In the genomic region with DNA sequence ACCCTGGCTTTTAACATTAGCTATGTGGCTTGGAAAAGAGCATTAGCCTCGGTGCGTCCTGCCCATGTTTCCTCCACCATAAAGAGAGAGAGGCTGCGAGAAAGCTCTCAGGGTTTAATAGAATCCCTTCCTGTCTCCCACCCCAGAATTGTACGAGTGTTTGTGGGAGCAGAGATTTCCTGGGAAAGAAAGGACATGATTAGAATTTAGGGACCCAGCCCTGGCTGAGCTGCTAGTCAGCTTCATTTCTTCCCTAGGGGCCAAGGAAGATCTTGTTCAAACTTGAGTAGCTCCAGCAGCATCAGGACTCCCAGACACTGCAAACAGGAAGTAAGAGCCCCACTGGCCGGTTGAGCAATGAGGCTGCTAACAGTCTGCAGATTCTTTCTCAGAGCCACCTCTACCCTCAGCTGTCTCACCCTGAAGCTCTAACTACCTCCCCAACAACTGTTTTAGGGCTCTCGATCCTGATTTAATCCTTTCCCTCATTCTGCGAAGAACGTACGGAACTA, we compare ENCODE assay signal across 10 mouse cellular contexts. TPM values are rescaled to one million over a fixed set of nuclear protein-coding genes. Genes with fewer than 3 reads are reported as not detected.
DNase-seq lines count a peak whose midpoint lies in the region; ATAC-seq and TF ChIP-seq lines count a peak whose summit lies in the region.
"Had no signal": no experiment of that assay in that cellular context is flagged by ENCODE, and none has a peak within 500 bp of the region (broad histone marks: within the 10 kb centered on the region; RNA-seq: fewer than 3 reads in every experiment).

No protein-coding gene starts in this region.

- no peak overlapping the region for H3K9ac ChIP-seq in limb, embryonic 14.5 days (ENCODE audit: low read depth, low read length, severe bottlenecking)
- H3K9ac ChIP-seq: hindbrain, embryonic 15.5 days had no signal

- H3K4me1 ChIP-seq in brown adipose tissue, adult 24 weeks (ENCODE audit: control insufficient read depth, insufficient read depth, insufficient read length, low read length) = peaks cover 20% of the 10 kb centered on the region
- H3K4me1 ChIP-seq in limb, embryonic 14.5 days (ENCODE audit: control insufficient read depth, insufficient read depth, low read length) = peaks cover 3% of the 10 kb centered on the region; the same call in 1 of the 2 replicates
- H3K4me1 ChIP-seq: hindbrain, embryonic 15.5 days had no signal

- no peak for ATAC-seq in limb, embryonic 14.5 days (ENCODE audit: low FRiP score, low read depth)
- ATAC-seq in erythroid progenitor cell, adult 5-6 weeks (replicated peaks; ENCODE audit: low FRiP score, poor library complexity, severe bottlenecking) = no peak
- ATAC-seq: Patski had no signal

- H3K4me3 ChIP-seq in brown adipose tissue, adult 24 weeks (ENCODE audit: insufficient read depth, low read depth, low read length) = no peak overlapping the region
- H3K4me3 ChIP-seq in limb, embryonic 14.5 days (replicated peaks; ENCODE audit: low read length) = no peak overlapping the region
- H3K4me3 ChIP-seq: hindbrain, embryonic 15.5 days had no signal

- H3K27ac ChIP-seq in brown adipose tissue, adult 24 weeks (replicated peaks; ENCODE audit: low read depth, low read length) = peak overlapping the region; percentile 66
- H3K27ac ChIP-seq in limb, embryonic 14.5 days (replicated peaks; ENCODE audit: low read depth, low read length) = 0 out of 2 replicates have a peak overlapping the region, but pooled peaks have one; percentile 9
- H3K27ac ChIP-seq: hindbrain, embryonic 15.5 days had no signal

- H3K4me2 ChIP-seq in limb, embryonic 14.5 days (replicated peaks; ENCODE audit: low read depth, low read length, severe bottlenecking) = no peak overlapping the region
- H3K4me2 ChIP-seq: hindbrain, embryonic 15.5 days had no signal

- 46% methylated on average over 9 of the region's 9 CpGs for WGBS in limb, embryonic 14.5 days

- DNase-seq in heart, adult 11 months = peak; percentile 97
- no peak for DNase-seq in heart, postnatal 25 days (ENCODE audit: low spot score)
- DNase-seq in limb, embryonic 14.5 days (ENCODE audit: low spot score) = peak; percentile 38
- DNase-seq in natural killer cell, adult 2 months (ENCODE audit: low spot score in 2 of 2) = peak; percentile 30 to 56
- no peak for DNase-seq in yolk sac, embryonic 10.5 days (ENCODE audit: low spot score)
- DNase-seq in right cerebral cortex, postnatal 4 days = no peak

- no peaks in the 10 kb centered on the region for H3K27me3 ChIP-seq in limb, embryonic 14.5 days (ENCODE audit: control insufficient read depth, insufficient read depth, low read length)
- H3K27me3 ChIP-seq: hindbrain, embryonic 15.5 days; Patski had no signal

- intact Hi-C loops in heart, postnatal 25 days (cut with DNase I) = no loop called here

- no peaks in the 10 kb centered on the region for H3K9me3 ChIP-seq in limb, embryonic 14.5 days (ENCODE audit: control insufficient read depth, low read length)
- H3K9me3 ChIP-seq: hindbrain, embryonic 15.5 days had no signal

- TF ChIP-seq POLR2A in limb, embryonic 14.5 days (IDR thresholded peaks at IDR 0.05; ENCODE audit: borderline replicate concordance, extremely low read depth, insufficient read depth, insufficient read length) = no peak

- H3K36me3 ChIP-seq in limb, embryonic 14.5 days (ENCODE audit: control insufficient read depth, insufficient read depth, low read length) = no peaks in the 10 kb centered on the region
- H3K36me3 ChIP-seq: hindbrain, embryonic 15.5 days had no signal

RNA-seq across cellular contexts. Expression of a gene that starts 9.2 kb away (rescaled TPM):
- total RNA-seq in heart, postnatal 25 days (2021) = 1 to 10 TPM; 4.5 to 4.6 TPM
- polyA plus RNA-seq in brown adipose tissue, adult 24 weeks (2012; ENCODE audit: insufficient read depth, insufficient read length, missing spikeins) = 9.6 and 11.6 TPM in 2 replicates
- 8.3 and 9.1 TPM in 2 replicates for polyA plus RNA-seq in limb, embryonic 14.5 days (2012; rRNA removed)
- polyA plus RNA-seq in limb, embryonic 14.5 days (2014; fragmentation: Nextera tagmentation; extraction: Ambion mirVana) = 3.1 and 3.4 TPM in 2 replicates
- 2.5 TPM in 1 of 2 replicates, not detected in the other for total RNA-seq in erythroid progenitor cell, adult 5-6 weeks (2015; ENCODE audit: low replicate concordance)
- total RNA-seq in erythroid progenitor cell, adult 5-6 weeks (2017; ENCODE audit: low replicate concordance) = 1.6 and 2.1 TPM in 2 replicates

RNA-seq across cellular contexts. Expression of a gene that starts 51.7 kb away (rescaled TPM):
- 10 to 100 TPM; 50.4 to 59.5 TPM for total RNA-seq in heart, postnatal 25 days (2021)
- polyA plus RNA-seq in brown adipose tissue, adult 24 weeks (2012; ENCODE audit: insufficient read depth, insufficient read length, missing spikeins) = 9.3 and 12.8 TPM in 2 replicates
- polyA plus RNA-seq in limb, embryonic 14.5 days (2012; rRNA removed) = 58.2 and 58.4 TPM in 2 replicates
- 58.0 and 60.5 TPM in 2 replicates for polyA plus RNA-seq in limb, embryonic 14.5 days (2014; fragmentation: Nextera tagmentation; extraction: Ambion mirVana)
- total RNA-seq in erythroid progenitor cell, adult 5-6 weeks (2015; ENCODE audit: low replicate concordance) = 6.7 and 7.2 TPM in 2 replicates
- 3.6 and 6.9 TPM in 2 replicates for total RNA-seq in erythroid progenitor cell, adult 5-6 weeks (2017; ENCODE audit: low replicate concordance)

Comparison
In these comparisons a context has a peak if more than half of its experiments do, and no peak if none do; other contexts are left out.
1. DNase-seq: peak in heart, adult 11 months (single experiment), limb, embryonic 14.5 days (single experiment) and natural killer cell, adult 2 months (2 of 2); none in heart, postnatal 25 days (single experiment), yolk sac, embryonic 10.5 days (single experiment) and right cerebral cortex, postnatal 4 days (single experiment).
2. RNA of a gene that starts 51.7 kb away (total RNA-seq): 50.4 to 59.5 TPM in heart, postnatal 25 days; 3.6 to 7.2 TPM in erythroid progenitor cell, adult 5-6 weeks; every median in the first group is over 4 times any median in the second.